In the genomic region with DNA sequence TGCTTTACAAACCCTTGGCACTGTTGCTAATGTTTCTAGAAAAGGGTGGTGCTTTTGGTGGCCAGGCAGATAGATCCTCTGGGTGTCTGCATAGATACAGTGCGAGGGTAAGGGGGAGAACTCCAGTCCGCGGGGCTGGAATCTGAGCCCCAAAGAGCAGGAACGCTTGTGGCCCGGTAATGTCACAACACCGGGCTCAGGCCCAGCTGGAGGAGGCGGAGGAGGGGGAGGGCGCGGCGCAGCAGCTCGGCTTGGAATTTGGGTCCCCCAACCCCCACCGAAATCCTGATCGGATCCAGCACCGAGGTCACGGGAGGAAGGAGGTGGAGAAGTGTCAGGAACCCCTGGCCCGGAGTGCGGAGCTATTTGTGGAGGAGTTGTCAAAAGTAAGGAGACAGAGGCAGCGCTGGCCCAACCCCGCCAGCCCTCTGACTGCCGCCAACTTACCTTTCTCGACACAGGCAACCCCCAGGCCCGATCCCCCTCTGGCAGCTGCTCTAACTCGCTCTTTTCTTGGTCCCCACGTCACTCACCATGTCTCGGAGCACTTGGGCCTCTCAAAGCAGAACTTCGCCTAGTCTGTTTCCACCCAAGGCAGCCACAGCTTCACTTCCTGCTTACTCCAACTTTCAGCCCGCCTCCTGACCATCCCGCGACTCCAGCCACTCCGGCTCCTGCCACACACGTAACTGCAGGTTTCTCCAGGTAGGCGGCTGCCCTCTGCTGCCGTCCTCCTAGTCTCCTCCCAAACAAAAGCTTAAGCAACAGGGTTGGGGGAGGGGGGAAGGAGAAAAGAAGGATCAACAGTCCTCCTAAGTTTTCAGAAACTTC, we compare ENCODE assay signal across 8 mouse cellular contexts. TPM values are rescaled to one million over a fixed set of nuclear protein-coding genes. Genes with fewer than 3 reads are reported as not detected.
DNase-seq lines count a peak whose midpoint lies in the region; ATAC-seq and TF ChIP-seq lines count a peak whose summit lies in the region.

A gene (minus strand): TSS at position 763 of the 831 bp plus-strand sequence.

- no peaks in the 10 kb centered on the region for H3K4me1 ChIP-seq in embryonic fibroblast, embryonic 13.5 days (ENCODE audit: control insufficient read depth, insufficient read depth, low read length)
- peaks cover 31% of the 10 kb centered on the region for H3K4me1 ChIP-seq in heart, embryonic 12.5 days (replicated peaks)
- peaks cover 36% of the 10 kb centered on the region for H3K4me1 ChIP-seq in kidney, embryonic 16.5 days (ENCODE audit: insufficient read depth, low read length)
- H3K4me1 ChIP-seq in liver, embryonic 13.5 days (replicated peaks): peaks cover 76% of the 10 kb centered on the region
- peaks cover 23% of the 10 kb centered on the region for H3K4me1 ChIP-seq in stomach, embryonic 15.5 days

- peak within 1 kb of the TSS; percentile 84 for H3K27ac ChIP-seq in embryonic fibroblast, embryonic 13.5 days (ENCODE audit: insufficient read depth, low read length)
- peak within 1 kb of the TSS; percentile 95 for H3K27ac ChIP-seq in heart, embryonic 12.5 days (ENCODE audit: poor library complexity, severe bottlenecking)
- peak within 1 kb of the TSS; percentile 97 for H3K27ac ChIP-seq in kidney, embryonic 16.5 days (ENCODE audit: low read length)
- peak within 1 kb of the TSS; percentile 100 for H3K27ac ChIP-seq in liver, embryonic 13.5 days
- H3K27ac ChIP-seq in stomach, embryonic 15.5 days: peak within 1 kb of the TSS; percentile 98

- peak within 1 kb of the TSS; percentile 85 for H3K9ac ChIP-seq in heart, embryonic 12.5 days
- peak within 1 kb of the TSS; percentile 85 for H3K9ac ChIP-seq in kidney, embryonic 16.5 days (replicated peaks; ENCODE audit: low read length)
- peak within 1 kb of the TSS; percentile 98 for H3K9ac ChIP-seq in liver, embryonic 13.5 days
- H3K9ac ChIP-seq in stomach, embryonic 15.5 days: peak within 1 kb of the TSS; percentile 58

- peak within 1 kb of the TSS; percentile 77 for H3K4me2 ChIP-seq in heart, embryonic 12.5 days
- H3K4me2 ChIP-seq in kidney, embryonic 16.5 days (replicated peaks; ENCODE audit: low read depth, low read length): peak within 1 kb of the TSS; percentile 77
- H3K4me2 ChIP-seq in liver, embryonic 13.5 days: peak within 1 kb of the TSS; percentile 93
- peak within 1 kb of the TSS; percentile 70 for H3K4me2 ChIP-seq in stomach, embryonic 15.5 days

- WGBS in heart, embryonic 12.5 days: under 1% methylated on average over 33 of the region's 33 CpGs
- under 1% methylated on average over 33 of the region's 33 CpGs for WGBS in kidney, embryonic 16.5 days
- under 1% methylated on average over 33 of the region's 33 CpGs for WGBS in liver, embryonic 13.5 days (ENCODE audit: insufficient replicate concordance)
- WGBS in stomach, embryonic 15.5 days: under 1% methylated on average over 33 of the region's 33 CpGs

- peak within 1 kb of the TSS; percentile 69 for H3K4me3 ChIP-seq in embryonic fibroblast, embryonic 13.5 days (ENCODE audit: insufficient read depth, low read length)
- peak within 1 kb of the TSS; percentile 56 for H3K4me3 ChIP-seq in heart, embryonic 12.5 days
- H3K4me3 ChIP-seq in kidney, embryonic 16.5 days (ENCODE audit: low read length): peak within 1 kb of the TSS; percentile 70
- H3K4me3 ChIP-seq in liver, embryonic 13.5 days (replicated peaks): peak within 1 kb of the TSS; percentile 84
- peak within 1 kb of the TSS; percentile 65 for H3K4me3 ChIP-seq in stomach, embryonic 15.5 days (replicated peaks)

- peak; percentile 64 for DNase-seq in A20 (ENCODE audit: low read depth, low spot score)
- DNase-seq in adrenal gland, postnatal 4 days (ENCODE audit: low spot score in 2 of 2): peak; percentile 54 to 68
- DNase-seq in liver, embryonic 13.5 days: peak; percentile 66
- peak; percentile 49 to 60 for DNase-seq in natural killer cell, adult 2 months (ENCODE audit: low spot score in 2 of 2)

- H3K9me3 ChIP-seq in heart, embryonic 12.5 days (replicated peaks): no peaks in the 10 kb centered on the region
- no peaks in the 10 kb centered on the region for H3K9me3 ChIP-seq in kidney, embryonic 16.5 days (ENCODE audit: low read length)
- no peaks in the 10 kb centered on the region for H3K9me3 ChIP-seq in liver, embryonic 13.5 days (replicated peaks)
- H3K9me3 ChIP-seq in stomach, embryonic 15.5 days: no peaks in the 10 kb centered on the region

- peak; percentile 66 for ATAC-seq in heart, embryonic 12.5 days (ENCODE audit: insufficient number of reproducible peaks, low FRiP score)
- peak; percentile 72 for ATAC-seq in kidney, embryonic 16.5 days (ENCODE audit: low FRiP score, low TSS enrichment)
- ATAC-seq in liver, embryonic 13.5 days (ENCODE audit: low read depth): peak; percentile 43
- peak; percentile 78 for ATAC-seq in stomach, embryonic 15.5 days (ENCODE audit: insufficient read depth, low FRiP score, low read depth)

- peaks cover 35% of the 10 kb centered on the region for H3K36me3 ChIP-seq in heart, embryonic 12.5 days
- peaks cover 6% of the 10 kb centered on the region for H3K36me3 ChIP-seq in kidney, embryonic 16.5 days (ENCODE audit: insufficient read depth, low read length)
- H3K36me3 ChIP-seq in liver, embryonic 13.5 days: peaks cover 55% of the 10 kb centered on the region
- peaks cover 19% of the 10 kb centered on the region for H3K36me3 ChIP-seq in stomach, embryonic 15.5 days

- H3K27me3 ChIP-seq in heart, embryonic 12.5 days (replicated peaks): no peaks in the 10 kb centered on the region
- H3K27me3 ChIP-seq in kidney, embryonic 16.5 days (ENCODE audit: insufficient read depth, low read length): no peaks in the 10 kb centered on the region
- H3K27me3 ChIP-seq in liver, embryonic 13.5 days: no peaks in the 10 kb centered on the region
- no peaks in the 10 kb centered on the region for H3K27me3 ChIP-seq in stomach, embryonic 15.5 days (replicated peaks)

- peak; percentile 72 for TF ChIP-seq POLR2A in embryonic fibroblast, embryonic 13.5 days (IDR thresholded peaks at IDR 0.05; ENCODE audit: low read depth, low read length)

- no peak for TF ChIP-seq CTCF in embryonic fibroblast, embryonic 13.5 days (IDR thresholded peaks at IDR 0.05; ENCODE audit: borderline replicate concordance, insufficient read depth, low read length)

RNA-seq across cellular contexts. Expression of the gene that starts here (rescaled TPM):
- total RNA-seq in adrenal gland, postnatal 4 days (2021): 100 to 1,000 TPM; 120 to 136 TPM
- polyA plus RNA-seq in embryonic fibroblast, embryonic 13.5 days (2011; ENCODE audit: insufficient read length, low read depth, missing spikeins): 89.7 and 108 TPM in 2 replicates
- polyA plus RNA-seq in heart, embryonic 12.5 days (2016; fragmentation: Nextera tagmentation; extraction: Ambion mirVana): 111 and 112 TPM in 2 replicates
- polyA plus RNA-seq in kidney, embryonic 16.5 days (2015; fragmentation: Nextera tagmentation; extraction: Ambion mirVana): 154 and 180 TPM in 2 replicates
- 249 and 260 TPM in 2 replicates for polyA plus RNA-seq in liver, embryonic 13.5 days (2015; fragmentation: Nextera tagmentation; extraction: Ambion mirVana)
- 215 and 219 TPM in 2 replicates for polyA plus RNA-seq in stomach, embryonic 15.5 days (2015; fragmentation: Nextera tagmentation; extraction: Ambion mirVana)

Comparison
In these comparisons a context has a peak if more than half of its experiments do, and no peak if none do; other contexts are left out.
1. Peak in every context shown above with its lines: DNase-seq, ATAC-seq, H3K4me3 ChIP-seq and H3K27ac ChIP-seq.